Mouse (Mus musculus) heart, adult 2 months (tissue): Measurements from ENCODE around the gene Slc35d1. TPM values are rescaled to one million over a fixed set of nuclear protein-coding genes. Genes with fewer than 3 reads are reported as not detected.
A peak's percentile ranks its signal among the peaks of the same experiment; 100 is the strongest.

Experiments used
- DNase-seq, 2 experiments: peaks; one replicate each; pipeline ENCODE4 v3.0.0; 2021
- H3K27ac ChIP-seq: fragments of 200-600 bp; 2 replicates; pipeline ENCODE4 v1.8.1; 2022
- H3K27me3 ChIP-seq: fragments of 200-500 bp; 2 replicates; pipeline ENCODE4 v1.6.1; 2012; ENCODE audit warnings: mild to moderate bottlenecking, low read length, inconsistent platforms, mixed read lengths; ENCODE audit not compliant: control insufficient read depth, insufficient read depth
- H3K36me3 ChIP-seq: fragments of 200-500 bp; 2 replicates; pipeline ENCODE4 v1.6.1; 2012; ENCODE audit warnings: low read length, inconsistent platforms; ENCODE audit not compliant: control insufficient read depth, insufficient read depth
- H3K4me1 ChIP-seq: fragments of 200-500 bp; 2 replicates; pipeline ENCODE4 v1.6.1; 2011; ENCODE audit warnings: low read length; ENCODE audit not compliant: control insufficient read depth, insufficient read depth
- H3K4me3 ChIP-seq: fragments of 200-600 bp; 2 replicates; pipeline ENCODE4 v1.8.1; 2022
- H3K79me2 ChIP-seq: fragments of 200-500 bp; replicated peaks from 2 replicates; pipeline ENCODE4 v1.6.1; 2012; ENCODE audit warnings: mild to moderate bottlenecking, inconsistent platforms, low read length, moderate library complexity, mixed read lengths; ENCODE audit not compliant: control insufficient read depth, insufficient read depth
- H3K9ac ChIP-seq: fragments of 200-500 bp; 2 replicates; pipeline ENCODE4 v1.6.1; 2012; ENCODE audit warnings: low read depth, mild to moderate bottlenecking, control low read depth, inconsistent platforms, low read length, mixed read lengths
- CTCF ChIP-seq: fragments of 200-600 bp; IDR thresholded peaks from 2 replicates; pipeline ENCODE4 v1.8.1; 2022; ENCODE audit warnings: antibody characterized with exemption, mild to moderate bottlenecking, moderate library complexity
- EP300 ChIP-seq: fragments of 200-500 bp; IDR thresholded peaks from 2 replicates; pipeline ENCODE4 v1.6.1; 2011; ENCODE audit warnings: low read depth, low read length, control low read depth; ENCODE audit not compliant: insufficient read depth
- POLR2A ChIP-seq: fragments of 200-500 bp; IDR thresholded peaks from 2 replicates; pipeline ENCODE4 v1.6.1; 2011; ENCODE audit warnings: mild to moderate bottlenecking, low read depth, low read length, control low read depth; ENCODE audit not compliant: insufficient read depth
- WGBS: fragments of 180-500 bp; shearing (Covaris S2); methylation state at CpG from one replicate; pipeline ENCODE4 v1.1.7; 2018; 5-methylcytosine and 5-hydroxymethylcytosine counted together
- intact Hi-C: fragments of 180-260 bp; cut with DNase I; formaldehyde crosslinking; loops from one replicate; pipeline ENCODE4 v1.15.1; 2025
- polyA plus RNA-seq: library from polyadenylated mRNA; depleted of rRNA; stranded (reverse); fragments of >200 nt; gene quantifications from 2 replicates; pipeline ENCODE4 v1.2.3, GENCODE M21; 2012
- total RNA-seq, 2 experiments: library from RNA; stranded (reverse); gene quantifications; 2 replicates each; pipeline ENCODE4 v1.2.3; 2021

The Slc35d1 gene
- total and polyA plus RNA-seq, 3 experiments, result 3.9 to 8.0 (median 7.6) TPM

DNA sequence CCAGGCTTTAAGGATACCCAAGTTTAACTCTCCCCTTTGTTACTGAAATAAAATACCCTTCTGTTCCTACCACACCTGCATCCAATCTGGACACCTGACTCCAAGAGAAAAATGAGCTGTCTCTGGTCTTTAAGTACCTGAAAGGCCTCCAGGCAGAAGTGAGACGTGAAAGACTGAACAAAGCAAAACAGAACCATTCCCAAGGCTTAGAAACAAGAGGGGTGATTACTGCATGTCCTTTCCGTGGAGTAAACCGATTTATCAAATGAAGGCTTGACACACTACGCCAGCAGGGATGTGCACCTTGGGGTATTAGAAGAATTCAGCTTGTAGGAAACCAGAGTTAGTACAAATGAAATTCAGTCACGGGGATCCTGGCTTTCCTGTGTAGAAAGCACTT, 4.0 kb upstream of the Slc35d1 start:
- peaks cover 1% of the 10 kb centered on the region; the same call in 1 of the 2 replicates for H3K4me1 ChIP-seq
- TF ChIP-seq POLR2A (no peak), EP300 (no peak), CTCF (no peak)
- H3K79me2 ChIP-seq, result peaks cover 2% of the 10 kb centered on the region; the same call in 1 of the 2 replicates
- no peak overlapping the region for H3K4me3 ChIP-seq
- H3K27ac ChIP-seq, result no peak overlapping the region
- no peak for DNase-seq
- intact Hi-C loops, result no loop called here
- H3K36me3 ChIP-seq, result no peaks in the 10 kb centered on the region
- no peak overlapping the region for H3K9ac ChIP-seq
- no peaks in the 10 kb centered on the region for H3K27me3 ChIP-seq
- 85% methylated on average over 5 of the region's 5 CpGs for WGBS

DNA sequence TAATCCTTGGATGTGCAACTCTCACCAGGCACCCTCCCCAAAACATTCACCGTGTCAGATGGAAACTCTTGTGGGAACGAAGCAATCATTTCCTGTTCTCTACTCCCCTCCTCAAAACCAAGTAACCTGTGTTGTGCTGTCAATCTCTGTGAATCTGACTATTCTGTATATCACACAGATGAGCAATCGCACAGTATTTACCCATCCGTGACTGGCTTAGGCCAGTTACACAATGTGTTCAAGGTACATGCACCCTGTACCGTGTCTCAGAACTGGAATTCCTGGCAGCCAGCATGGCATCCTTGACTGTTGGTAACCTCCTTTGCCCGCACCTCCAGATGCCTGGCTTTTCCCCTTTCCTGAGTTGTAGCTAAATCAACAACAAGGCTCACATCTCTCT, 1.1 kb upstream of the Slc35d1 start:
- Histone ChIP-seq H3K4me3 (no peak overlapping the region; the same call in 1 of the 2 replicates), H3K36me3 (no peaks in the 10 kb centered on the region; the same call in 1 of the 2 replicates), H3K4me1 (peaks cover 3% of the 10 kb centered on the region), H3K27me3 (no peaks in the 10 kb centered on the region), H3K27ac (no peak overlapping the region), H3K9ac (no peak overlapping the region), H3K79me2 (peaks cover 2% of the 10 kb centered on the region; the same call in 1 of the 2 replicates)
- TF ChIP-seq EP300 (no peak), CTCF (no peak)
- 70% methylated on average over 6 of the region's 6 CpGs for WGBS
- DNase-seq, result no peak
- intact Hi-C loops, result no loop called here

DNA sequence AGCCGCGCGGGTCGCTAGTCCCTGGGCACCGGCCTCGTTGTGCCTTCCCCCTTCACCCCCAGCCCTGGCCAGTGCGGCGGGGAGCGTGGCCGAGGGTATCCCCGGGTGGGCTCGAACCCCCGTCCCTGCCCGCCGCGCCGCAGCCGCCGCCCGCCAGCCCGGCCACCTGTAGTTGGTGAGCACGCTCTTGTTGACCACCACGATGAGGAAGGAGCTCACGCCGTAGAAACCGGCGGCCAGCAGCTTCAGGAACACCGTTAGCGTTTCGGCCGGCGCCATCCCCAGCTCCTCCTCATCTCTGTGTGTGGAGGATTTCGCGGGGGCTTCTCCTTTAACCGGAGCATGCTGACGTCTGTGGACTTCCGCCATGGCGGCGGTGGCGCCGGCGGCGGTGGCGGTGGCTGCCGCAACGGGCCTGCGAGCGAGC, 453 bp downstream of the Slc35d1 start:
- peak; percentile 84 to 85 for DNase-seq
- Histone ChIP-seq H3K4me1 (peaks cover 3% of the 10 kb centered on the region), H3K27ac (peak overlapping the region; percentile 87), H3K27me3 (no peaks in the 10 kb centered on the region), H3K4me3 (peak overlapping the region; percentile 96), H3K9ac (peak overlapping the region; percentile 98), H3K36me3 (no peaks in the 10 kb centered on the region; the same call in 1 of the 2 replicates), H3K79me2 (peaks cover 2% of the 10 kb centered on the region; the same call in 1 of the 2 replicates)
- intact Hi-C loops, result loop anchor here (1.0 to 5.0 kb wide), 3 partner anchors 62 to 99 kb away; partner anchors contain the start of gene Oma1
- TF ChIP-seq POLR2A, result peak; percentile 59; the same call in 1 of the 2 replicates
- no peak for TF ChIP-seq CTCF
- WGBS, result under 1% methylated on average over 48 of the region's 48 CpGs

DNA sequence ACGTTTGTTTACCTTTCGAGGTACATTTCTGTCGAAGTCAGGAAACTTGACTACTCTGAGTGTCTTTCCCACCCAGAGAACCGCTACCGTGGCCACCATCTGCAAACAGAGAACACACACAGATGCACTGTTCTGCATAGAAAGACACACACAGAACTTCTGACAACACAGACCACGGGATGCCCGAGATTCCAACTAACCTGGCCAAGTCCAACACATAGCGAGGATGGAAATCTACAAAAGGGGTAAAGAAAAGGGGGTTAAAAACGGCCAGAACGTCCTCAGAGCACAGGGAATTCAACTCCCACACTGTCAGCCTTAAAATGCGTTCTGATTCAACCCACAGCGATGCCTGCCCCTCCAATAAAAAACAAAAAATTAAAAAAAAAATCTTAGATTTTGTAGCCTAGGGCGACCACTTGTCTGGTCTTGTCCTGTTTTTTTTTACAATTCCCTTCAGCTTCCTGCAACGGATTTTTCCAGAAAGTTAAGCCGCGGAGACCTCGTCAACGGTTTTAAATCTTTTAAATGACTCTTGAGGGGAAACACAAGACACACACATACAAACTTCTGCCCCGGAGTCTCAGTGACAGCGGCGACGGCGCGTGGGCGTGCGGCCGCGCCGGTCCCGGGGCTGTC, 986 bp downstream of the Slc35d1 start:
- intact Hi-C loops, result loop anchor here (1.0 to 5.0 kb wide), 3 partner anchors 62 to 99 kb away; partner anchors contain the start of gene Oma1
- peak overlapping the region; percentile 98 for H3K9ac ChIP-seq
- H3K4me3 ChIP-seq, result peak overlapping the region; percentile 96
- H3K79me2 ChIP-seq, result peaks cover 2% of the 10 kb centered on the region; the same call in 1 of the 2 replicates
- peak overlapping the region; percentile 87 for H3K27ac ChIP-seq
- no peaks in the 10 kb centered on the region for H3K27me3 ChIP-seq
- DNase-seq, result peak in 1 of 2 experiments; percentile 23
- no peaks in the 10 kb centered on the region; the same call in 1 of the 2 replicates for H3K36me3 ChIP-seq
- WGBS, result 4% methylated on average over 30 of the region's 30 CpGs
- peaks cover 3% of the 10 kb centered on the region for H3K4me1 ChIP-seq
- TF ChIP-seq EP300, result no peak
- no peak for TF ChIP-seq CTCF
- no peak for TF ChIP-seq POLR2A

DNA sequence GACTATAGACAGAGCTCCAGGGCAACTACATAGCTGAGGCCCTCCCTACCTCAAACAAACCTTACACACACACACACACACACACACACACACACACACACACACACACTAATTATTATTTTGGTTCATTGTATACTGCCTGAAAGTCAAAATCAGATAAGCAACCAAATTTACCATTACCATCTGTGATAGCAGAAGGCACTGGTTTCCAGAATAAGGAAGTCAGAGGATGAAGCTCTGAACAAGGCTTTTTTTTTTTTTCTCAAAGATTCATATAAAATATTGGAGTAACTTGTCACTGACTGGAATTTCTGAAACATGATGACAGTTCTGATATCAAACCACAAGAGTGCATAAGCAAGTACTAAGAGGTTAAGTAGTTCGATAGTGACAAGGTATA, 6.4 kb downstream of the Slc35d1 start:
- DNase-seq, result no peak
- WGBS, result 95% methylated on average over 1 of the region's 1 CpGs
- Histone ChIP-seq H3K36me3 (no peaks in the 10 kb centered on the region; the same call in none of the 2 replicates), H3K9ac (no peak overlapping the region), H3K79me2 (no peaks in the 10 kb centered on the region), H3K27me3 (no peaks in the 10 kb centered on the region), H3K4me1 (no peaks in the 10 kb centered on the region), H3K4me3 (no peak overlapping the region), H3K27ac (no peak overlapping the region)
- intact Hi-C loops, result no loop called here
- TF ChIP-seq POLR2A (no peak), CTCF (no peak), EP300 (no peak)

DNA sequence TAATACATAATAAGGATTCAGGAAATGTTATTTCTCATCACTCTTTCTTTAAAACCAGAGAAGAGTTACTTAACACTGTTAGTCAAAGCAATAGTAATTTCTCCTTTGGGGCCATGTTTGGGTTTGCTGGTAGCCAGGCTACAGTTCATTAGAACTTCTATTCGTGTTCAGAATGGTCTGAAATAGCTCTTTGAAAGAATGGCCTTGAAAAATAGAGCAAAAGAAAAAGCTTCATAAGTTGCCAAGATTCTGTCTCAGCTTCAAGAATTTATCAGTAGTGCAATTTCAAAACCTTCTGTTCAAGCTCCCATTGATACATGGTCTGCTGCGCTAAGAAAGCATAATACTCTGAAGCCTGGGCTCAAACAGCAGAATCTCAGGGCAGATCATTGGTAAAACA, 11.3 kb downstream of the Slc35d1 start:
- TF ChIP-seq EP300 (no peak), CTCF (no peak), POLR2A (no peak)
- intact Hi-C loops, result no loop called here
- no peaks in the 10 kb centered on the region; the same call in 1 of the 2 replicates for H3K36me3 ChIP-seq
- H3K4me3 ChIP-seq, result no peak overlapping the region
- H3K4me1 ChIP-seq, result no peaks in the 10 kb centered on the region
- no peak overlapping the region for H3K9ac ChIP-seq
- no peak for DNase-seq
- 80% methylated on average over 2 of the region's 2 CpGs for WGBS
- H3K27me3 ChIP-seq, result no peaks in the 10 kb centered on the region
- H3K79me2 ChIP-seq, result no peaks in the 10 kb centered on the region
- no peak overlapping the region for H3K27ac ChIP-seq
